Mouse (Mus musculus): Measurements from ENCODE around the gene Zswim4. TPM values are rescaled to one million over a fixed set of nuclear protein-coding genes. Genes with fewer than 3 reads are reported as not detected.

Gene Zswim4
- polyA plus RNA-seq (2014; fragmentation: Illumina TruSeq; extraction: RNeasy Lipid Tissue Mini Kit (QIAGEN cat#74804); ENCODE audit: insufficient read depth, low read depth, low replicate concordance), result 4.6 TPM

GRCm38 (mm10) chr8:84236998-84237473 is at the start of gene Zswim4:
Gene Zswim4, minus strand, starts transcription at chr8:84237055.

GRCm38 (mm10) chr8:84269950-84270773 is 33.3 kb upstream of the Zswim4 start, which contains the start of gene Ccdc130:
Gene Ccdc130, minus strand, starts transcription at chr8:84270380.

GRCm38 (mm10) chr8:84256822-84257610 is 20.2 kb upstream of the Zswim4 start, which contains the start of gene Mri1:
Gene Mri1, minus strand, starts transcription at chr8:84257326.

GRCm38 (mm10) chr8:84249257-84250170 is 12.7 kb upstream of the Zswim4 start, which contains the start of gene D8Ertd738e:
Gene D8Ertd738e, minus strand, starts transcription at chr8:84249719.

GRCm38 (mm10) chr8:84185117-84185516 is 51.7 kb downstream of the Zswim4 start, which contains the start of gene Nanos3:
Gene Nanos3, minus strand, starts transcription at chr8:84185217.

Other genes with a start within 250 kb of the Zswim4 start
- 21.5 TPM for gene Samd1, start 239.4 kb downstream of the Zswim4 start, polyA plus RNA-seq (2014; fragmentation: Illumina TruSeq; extraction: RNeasy Lipid Tissue Mini Kit (QIAGEN cat#74804); ENCODE audit: insufficient read depth, low read depth, low replicate concordance)
- gene 1700067K01Rik, start 235.6 kb downstream of the Zswim4 start, polyA plus RNA-seq (2014; fragmentation: Illumina TruSeq; extraction: RNeasy Lipid Tissue Mini Kit (QIAGEN cat#74804); ENCODE audit: insufficient read depth, low read depth, low replicate concordance), result 0.24 TPM
- gene 2210011C24Rik, start 224.9 kb downstream of the Zswim4 start, polyA plus RNA-seq (2014; fragmentation: Illumina TruSeq; extraction: RNeasy Lipid Tissue Mini Kit (QIAGEN cat#74804); ENCODE audit: insufficient read depth, low read depth, low replicate concordance), result 15.0 TPM
- gene Palm3, start 215.6 kb downstream of the Zswim4 start, polyA plus RNA-seq (2014; fragmentation: Illumina TruSeq; extraction: RNeasy Lipid Tissue Mini Kit (QIAGEN cat#74804); ENCODE audit: insufficient read depth, low read depth, low replicate concordance), result 0.21 TPM
- gene Il27ra, start 194.5 kb downstream of the Zswim4 start, polyA plus RNA-seq (2014; fragmentation: Illumina TruSeq; extraction: RNeasy Lipid Tissue Mini Kit (QIAGEN cat#74804); ENCODE audit: insufficient read depth, low read depth, low replicate concordance), result 4.3 TPM
- 1.1 TPM for gene Rln3, start 192.1 kb downstream of the Zswim4 start, polyA plus RNA-seq (2014; fragmentation: Illumina TruSeq; extraction: RNeasy Lipid Tissue Mini Kit (QIAGEN cat#74804); ENCODE audit: insufficient read depth, low read depth, low replicate concordance)
- 0.87 TPM for gene Gm10643, start 171.9 kb downstream of the Zswim4 start, polyA plus RNA-seq (2014; fragmentation: Illumina TruSeq; extraction: RNeasy Lipid Tissue Mini Kit (QIAGEN cat#74804); ENCODE audit: insufficient read depth, low read depth, low replicate concordance)
- gene Rfx1, start 170.2 kb downstream of the Zswim4 start, polyA plus RNA-seq (2014; fragmentation: Illumina TruSeq; extraction: RNeasy Lipid Tissue Mini Kit (QIAGEN cat#74804); ENCODE audit: insufficient read depth, low read depth, low replicate concordance), result 6.9 TPM
- gene Dcaf15, start 132.3 kb downstream of the Zswim4 start, polyA plus RNA-seq (2014; fragmentation: Illumina TruSeq; extraction: RNeasy Lipid Tissue Mini Kit (QIAGEN cat#74804); ENCODE audit: insufficient read depth, low read depth, low replicate concordance), result 11.5 TPM
- gene Podnl1, start 111.1 kb downstream of the Zswim4 start, polyA plus RNA-seq (2014; fragmentation: Illumina TruSeq; extraction: RNeasy Lipid Tissue Mini Kit (QIAGEN cat#74804); ENCODE audit: insufficient read depth, low read depth, low replicate concordance), result 0.66 TPM
- gene Cc2d1a, start 89.1 kb downstream of the Zswim4 start, polyA plus RNA-seq (2014; fragmentation: Illumina TruSeq; extraction: RNeasy Lipid Tissue Mini Kit (QIAGEN cat#74804); ENCODE audit: insufficient read depth, low read depth, low replicate concordance), result 11.2 TPM
- 0.99 TPM for gene 4930432K21Rik, start 89.0 kb downstream of the Zswim4 start, polyA plus RNA-seq (2014; fragmentation: Illumina TruSeq; extraction: RNeasy Lipid Tissue Mini Kit (QIAGEN cat#74804); ENCODE audit: insufficient read depth, low read depth, low replicate concordance)
- gene Nanos3, start 51.8 kb downstream of the Zswim4 start, polyA plus RNA-seq (2014; fragmentation: Illumina TruSeq; extraction: RNeasy Lipid Tissue Mini Kit (QIAGEN cat#74804); ENCODE audit: insufficient read depth, low read depth, low replicate concordance), result not detected
- 318 TPM for gene D8Ertd738e, start 12.7 kb upstream of the Zswim4 start, polyA plus RNA-seq (2014; fragmentation: Illumina TruSeq; extraction: RNeasy Lipid Tissue Mini Kit (QIAGEN cat#74804); ENCODE audit: insufficient read depth, low read depth, low replicate concordance)
- 15.2 TPM for gene Mri1, start 20.3 kb upstream of the Zswim4 start, polyA plus RNA-seq (2014; fragmentation: Illumina TruSeq; extraction: RNeasy Lipid Tissue Mini Kit (QIAGEN cat#74804); ENCODE audit: insufficient read depth, low read depth, low replicate concordance)
- 15.0 TPM for gene Ccdc130, start 33.3 kb upstream of the Zswim4 start, polyA plus RNA-seq (2014; fragmentation: Illumina TruSeq; extraction: RNeasy Lipid Tissue Mini Kit (QIAGEN cat#74804); ENCODE audit: insufficient read depth, low read depth, low replicate concordance)
- gene Cacna1a, start 151.4 kb upstream of the Zswim4 start, polyA plus RNA-seq (2014; fragmentation: Illumina TruSeq; extraction: RNeasy Lipid Tissue Mini Kit (QIAGEN cat#74804); ENCODE audit: insufficient read depth, low read depth, low replicate concordance), result 0.19 TPM